Mouse (Mus musculus): ENCODE measurements around the gene Gcc2.
"Not testable (repeated sequence)": the region's sequence is repeated elsewhere in the genome, so short reads cannot be mapped to it uniquely, and the experiment has no call there.

The Gcc2 gene

DNA sequence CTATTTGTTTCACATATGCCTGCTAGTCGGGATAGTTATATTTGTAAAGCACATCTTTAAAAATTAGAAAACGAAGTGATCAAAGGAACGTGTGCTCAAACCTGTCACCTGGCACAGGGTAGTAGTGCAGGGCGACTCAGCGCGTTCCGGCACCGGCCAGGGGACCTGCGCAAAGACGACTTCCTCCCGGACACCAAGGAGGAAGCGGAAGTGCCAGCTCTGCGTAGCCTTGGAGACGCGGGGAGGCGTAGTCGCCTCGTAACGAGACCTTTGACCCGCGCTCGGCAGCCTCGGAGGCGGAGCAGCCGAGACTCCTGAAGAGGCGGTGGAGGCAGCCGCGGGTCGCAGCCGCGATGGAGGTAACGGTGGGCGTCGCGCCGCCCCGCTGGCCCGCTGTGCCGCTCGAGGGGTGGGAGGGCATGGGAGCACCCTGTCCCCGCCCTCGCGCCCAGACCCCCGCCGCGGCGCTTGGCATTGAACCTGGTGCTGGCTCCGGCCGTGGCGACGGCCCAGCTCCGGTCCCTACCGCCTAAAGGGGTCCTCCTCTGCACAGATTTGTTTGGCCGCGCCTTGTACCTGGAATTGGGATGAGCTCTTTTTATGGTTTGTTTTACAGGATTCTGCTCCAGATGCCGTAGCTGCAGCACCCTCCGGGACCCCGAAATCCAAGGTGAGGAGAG lies at the start of gene Gcc2:
Gene Gcc2 (plus strand): TSS at position 285 of the 680 bp plus-strand sequence.
- peak; percentile 95 for DNase-seq

DNA sequence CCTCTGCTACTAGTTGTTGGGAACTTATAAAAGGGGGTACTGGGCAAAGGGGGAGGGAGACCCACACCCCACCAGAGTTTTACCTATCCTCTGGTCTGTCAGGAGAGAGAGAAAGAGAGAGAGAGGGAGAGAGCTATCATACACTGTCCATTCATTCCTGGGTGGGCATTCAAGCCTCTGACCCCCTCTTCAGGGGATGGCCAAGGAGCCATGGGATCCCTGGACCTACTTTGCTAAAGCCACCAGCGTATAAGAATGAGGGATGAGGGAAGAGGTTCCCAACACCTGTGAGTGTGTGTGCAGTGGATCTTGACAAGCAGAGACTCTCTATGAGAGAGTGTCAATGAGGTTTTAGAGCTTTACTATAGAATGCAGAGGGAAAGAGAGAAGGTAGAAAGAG lies 49.3 kb upstream of the Gcc2 start:
- DNase-seq: no peak

GRCm38 (mm10) chr10:58206639-58207404 lies 48.5 kb upstream of the Gcc2 start:
- no peak for DNase-seq

- no peak for DNase-seq
Observed at GRCm38 (mm10) chr10:58209710-58210467, 45.4 kb upstream of the Gcc2 start.

- DNase-seq: no peak
Observed at GRCm38 (mm10) chr10:58210514-58210913, 44.8 kb upstream of the Gcc2 start.

GRCm38 (mm10) chr10:58211213-58211612 lies 44.1 kb upstream of the Gcc2 start:
- DNase-seq: no peak

DNA sequence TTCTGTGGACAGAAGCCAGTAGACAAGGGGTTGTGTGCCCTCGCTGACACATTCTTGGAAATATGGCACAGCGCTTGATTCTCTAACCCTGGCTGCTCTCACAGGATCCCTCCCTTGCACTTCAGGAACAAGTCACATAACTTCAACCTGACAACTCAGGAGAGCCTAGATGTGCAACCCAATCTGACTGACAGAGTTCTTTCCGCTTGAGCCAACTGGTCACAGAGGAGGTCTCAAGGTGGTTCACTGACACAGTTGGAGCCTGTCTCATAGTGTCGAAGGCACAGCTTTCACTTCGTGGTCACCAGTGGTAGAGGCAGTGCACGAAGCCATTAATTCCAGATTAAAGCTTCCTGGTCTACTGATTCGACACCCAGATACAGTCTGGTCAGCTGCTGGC lies 43.1 kb upstream of the Gcc2 start:
- DNase-seq: no peak

DNA sequence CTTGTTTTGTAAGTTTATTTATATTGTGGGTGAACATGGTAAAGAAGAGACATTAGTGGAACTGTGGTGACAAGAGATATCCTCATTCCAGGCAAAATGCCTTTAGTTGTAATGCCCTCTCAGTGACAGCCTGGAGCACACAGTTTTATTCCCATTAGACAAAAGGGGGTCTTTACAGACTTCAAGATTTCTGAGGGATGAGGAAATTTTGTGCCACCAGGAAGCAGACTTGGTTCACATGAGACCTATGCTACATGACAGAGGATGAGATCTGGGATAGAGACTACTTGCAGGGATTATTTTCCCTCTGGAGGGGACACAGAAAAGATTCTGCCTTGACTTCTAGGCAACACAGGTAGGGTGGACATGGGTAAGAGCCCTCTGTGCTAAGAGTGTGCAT lies 40.8 kb upstream of the Gcc2 start:
- DNase-seq: no peak

DNA sequence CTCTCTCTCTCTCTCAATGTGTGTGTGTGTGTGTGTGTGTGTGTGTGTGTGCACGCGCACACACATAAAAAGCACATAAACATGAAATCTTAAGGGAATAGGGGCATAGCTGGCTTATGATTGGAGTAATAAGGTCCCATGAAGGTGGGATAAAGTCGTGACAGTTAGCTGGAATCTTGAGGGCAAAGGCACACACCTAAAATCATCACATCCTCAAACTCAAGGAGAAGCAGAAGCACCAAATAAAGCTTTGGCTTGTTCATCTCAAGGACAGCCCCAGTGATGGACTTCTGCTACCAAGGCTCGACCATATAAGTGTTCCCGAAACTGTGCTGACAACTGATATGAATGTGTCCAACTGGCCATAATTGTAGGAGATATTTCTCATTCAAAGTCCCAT lies 40.4 kb upstream of the Gcc2 start:
- no peak for DNase-seq

DNA sequence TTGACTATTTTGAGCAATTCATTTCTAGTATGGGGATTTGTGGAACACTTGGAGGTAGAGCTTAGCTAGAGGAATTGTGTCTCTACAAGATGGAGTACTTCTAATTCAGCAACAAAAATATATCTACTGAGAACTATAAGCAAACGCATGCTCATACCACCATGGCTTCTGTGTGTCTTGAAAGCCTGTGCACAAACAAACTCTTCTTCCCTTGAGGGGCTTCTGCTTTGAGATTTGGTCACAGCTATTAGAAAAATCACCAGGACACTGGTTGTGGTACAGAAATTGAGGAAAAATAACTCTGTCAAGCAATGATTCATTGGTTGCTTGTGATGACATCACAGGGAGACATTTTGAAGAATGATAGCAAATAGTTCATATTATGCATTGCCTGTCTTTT lies 39.9 kb upstream of the Gcc2 start:
- DNase-seq: no peak

- DNase-seq: no peak
Observed at GRCm38 (mm10) chr10:58217366-58217765, 37.9 kb upstream of the Gcc2 start.

DNA sequence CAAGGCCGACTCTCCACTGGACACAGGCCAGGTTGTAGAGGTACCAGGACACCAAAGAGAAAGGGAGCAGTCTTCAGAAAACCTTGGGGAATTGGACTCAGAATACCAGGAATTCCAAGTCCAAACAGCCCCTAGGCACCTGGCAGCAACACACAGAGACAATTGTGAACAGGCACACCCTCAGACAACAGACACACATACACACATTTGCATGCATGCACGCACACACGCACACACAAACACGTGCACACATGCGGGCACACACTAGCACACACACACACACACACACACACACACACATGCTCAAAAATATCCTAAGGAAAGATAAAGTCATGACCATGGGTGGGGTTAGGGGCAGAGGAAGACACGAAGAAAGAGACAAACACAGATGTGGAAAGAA lies 34.6 kb upstream of the Gcc2 start:
- DNase-seq: peak in 1 of 2 experiments; percentile 20

DNA sequence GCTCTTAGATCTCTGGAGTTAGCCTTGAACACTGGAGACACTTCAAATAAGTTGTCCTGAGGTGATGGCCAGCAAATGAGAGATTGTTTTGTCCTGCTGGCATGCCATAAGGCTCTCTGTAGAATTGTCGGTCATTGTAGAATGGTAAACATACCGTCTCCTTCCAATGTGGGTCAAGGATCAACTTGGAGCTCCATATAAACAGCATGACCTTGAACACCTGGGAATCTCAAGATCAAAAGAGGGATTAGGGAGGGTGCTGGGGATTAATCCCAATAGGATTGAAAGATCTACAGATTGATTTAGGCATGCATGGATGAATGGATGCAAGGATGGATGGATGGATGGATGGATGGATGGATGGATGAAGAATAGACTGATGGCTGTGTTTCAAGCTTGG lies 33.7 kb upstream of the Gcc2 start:
- DNase-seq: not testable (repeated sequence)

GRCm38 (mm10) chr10:58223161-58223560 lies 32.1 kb upstream of the Gcc2 start:
- DNase-seq: not testable (repeated sequence)

DNA sequence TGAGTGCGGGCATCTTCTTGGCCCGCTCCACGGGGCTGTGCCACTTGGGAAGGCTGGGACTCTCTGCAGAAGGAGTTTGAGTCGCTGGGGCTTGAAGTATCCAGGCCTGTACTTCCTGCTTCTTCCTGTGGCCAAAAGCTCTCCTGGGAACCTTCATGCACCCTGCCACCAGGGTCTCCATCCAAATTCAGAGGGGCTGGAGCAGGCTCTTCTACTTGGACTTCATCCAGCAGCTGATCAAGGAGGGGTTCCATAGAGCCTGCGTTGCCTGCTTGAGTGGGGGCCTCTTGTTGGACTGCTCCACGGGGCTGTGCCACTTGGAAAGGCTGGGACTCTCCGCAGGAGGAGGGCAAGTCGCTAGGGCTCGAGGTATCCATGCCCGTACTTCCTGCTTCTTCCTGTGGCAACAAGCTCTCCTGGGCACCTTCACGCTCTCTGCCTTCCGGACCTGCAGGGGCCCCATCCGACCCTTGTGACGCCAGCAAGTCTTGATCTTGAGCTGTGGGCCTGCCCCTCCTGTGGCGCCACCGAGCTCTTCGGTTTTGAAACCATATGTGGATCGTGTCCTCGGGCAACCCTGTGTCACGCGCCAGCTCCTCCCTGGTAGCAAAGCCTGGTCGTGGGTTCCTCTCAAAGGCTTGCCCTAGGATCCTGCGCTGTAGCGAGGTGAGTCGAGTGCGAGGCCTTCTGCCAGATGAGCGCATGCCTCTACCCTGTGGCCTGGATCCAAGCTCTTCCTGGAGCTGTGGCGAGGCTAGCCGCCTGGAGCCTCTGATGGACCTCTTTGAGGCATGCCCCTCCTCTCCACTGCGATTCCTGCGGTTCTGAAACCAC lies 31.1 kb upstream of the Gcc2 start:
- peak; percentile 48 to 58 for DNase-seq

DNA sequence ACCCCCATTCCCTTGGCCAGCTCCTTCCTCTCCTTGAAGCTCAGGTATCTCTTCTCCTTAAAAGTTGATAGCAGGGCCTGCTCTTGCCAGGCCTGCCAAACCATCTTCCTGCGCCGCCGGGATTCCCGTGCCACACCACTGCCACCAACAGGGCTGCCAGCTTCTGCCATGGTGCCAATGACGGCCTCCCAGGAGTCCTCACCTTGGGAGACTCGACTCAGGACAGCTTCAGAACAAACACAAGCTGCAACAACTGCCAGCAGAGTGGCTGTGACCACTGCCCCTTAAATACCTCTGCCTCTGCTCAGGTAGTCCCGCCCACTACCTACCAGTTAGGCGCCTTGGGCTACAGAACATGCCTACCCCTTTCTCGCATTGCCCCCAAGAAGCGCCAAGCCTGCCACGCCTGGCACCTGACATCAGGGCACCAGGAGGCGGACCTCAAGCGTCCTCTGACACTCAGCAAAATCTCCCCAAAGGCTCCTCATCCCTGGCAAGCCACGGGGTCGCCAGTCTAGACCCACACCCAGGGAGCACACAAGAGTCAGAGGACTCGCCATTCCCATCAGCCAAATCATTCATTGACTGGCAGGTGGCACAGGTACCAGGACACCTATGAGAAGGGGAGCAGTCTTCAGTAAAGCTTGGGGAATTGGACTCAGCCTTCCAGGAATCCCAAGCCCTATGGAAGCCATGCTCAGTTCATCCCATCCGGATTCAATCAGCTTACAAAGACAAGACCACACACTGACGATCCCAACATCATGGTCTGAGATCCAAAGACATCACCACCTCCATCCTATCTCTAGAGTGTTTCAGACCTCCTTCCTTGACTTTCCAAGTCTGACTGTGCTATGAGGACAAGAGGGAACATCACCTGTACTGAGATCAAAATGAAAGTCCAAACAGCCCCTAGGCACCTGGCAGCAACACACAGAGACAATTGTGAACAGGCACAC lies 30.2 kb upstream of the Gcc2 start, which contains the start of gene AW822073:
Gene AW822073 (minus strand): TSS at position 104 of the 959 bp plus-strand sequence.
- peak in 1 of 2 experiments; percentile 31 for DNase-seq

- DNase-seq: not testable (repeated sequence)
Observed at GRCm38 (mm10) chr10:58226357-58226756, 28.9 kb upstream of the Gcc2 start.

DNA sequence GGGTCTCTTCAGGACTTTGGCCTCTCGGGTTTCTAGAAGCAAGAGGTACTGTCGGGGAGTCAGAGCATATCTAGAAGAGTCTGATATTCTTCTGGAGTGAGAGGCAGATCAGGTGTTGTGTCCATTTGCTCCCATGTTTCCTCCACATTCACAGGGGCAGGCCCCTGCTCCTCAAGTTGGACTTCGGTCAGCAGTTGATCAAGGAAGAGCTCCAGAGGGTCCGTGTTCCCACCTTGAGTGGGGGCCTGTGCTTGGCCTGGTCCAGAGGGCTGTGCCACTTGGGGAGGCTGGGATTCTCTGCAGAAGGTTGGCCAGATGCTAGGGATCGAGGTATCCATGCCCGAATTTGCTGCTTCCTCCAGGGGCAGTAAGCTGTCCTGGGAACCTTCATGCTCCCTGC lies 27.5 kb upstream of the Gcc2 start:
- not testable (repeated sequence) for DNase-seq

DNA sequence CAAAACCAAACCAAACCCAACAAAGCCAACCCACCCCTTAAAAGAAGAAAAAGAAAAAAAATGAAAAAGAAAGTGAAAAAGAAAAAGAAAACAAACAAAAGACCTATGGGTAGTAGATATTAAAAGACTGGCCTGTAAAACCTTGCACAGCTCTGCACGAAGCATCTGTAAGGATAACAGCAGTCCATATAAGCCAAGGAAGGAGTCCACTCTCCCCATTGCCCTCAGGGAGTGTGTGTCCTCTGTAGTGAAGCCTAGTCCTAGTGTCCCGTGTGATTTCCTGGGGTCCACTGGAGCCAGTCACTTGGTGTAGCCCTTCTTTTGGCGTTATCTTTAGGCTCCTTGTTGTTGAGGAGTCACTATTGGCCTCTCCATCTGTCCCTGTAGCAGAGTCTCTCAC lies 25.3 kb upstream of the Gcc2 start:
- not testable (repeated sequence) for DNase-seq

DNA sequence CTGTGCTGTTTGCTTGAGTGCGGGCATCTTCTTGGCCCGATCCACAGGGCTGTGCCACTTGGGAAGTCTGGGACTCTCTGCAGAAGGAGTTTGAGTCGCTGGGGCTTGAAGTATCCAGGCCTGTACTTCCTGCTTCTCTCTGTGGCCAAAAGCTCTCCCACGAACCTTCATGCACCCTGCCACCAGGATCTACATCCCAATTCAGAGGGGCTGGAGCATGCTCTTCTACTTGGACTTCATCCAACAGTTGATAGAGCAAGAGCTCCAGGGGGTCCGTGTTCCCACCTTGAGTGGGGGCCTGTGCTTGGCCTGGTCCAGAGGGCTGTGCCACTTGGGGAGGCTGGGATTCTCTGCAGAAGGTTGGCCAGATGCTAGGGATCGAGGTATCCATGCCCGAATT lies 24.2 kb upstream of the Gcc2 start:
- DNase-seq: peak in 1 of 2 experiments; percentile 29
